ENCODE assay signal across 8 mouse cellular contexts in genomic region chr3:90231075-90231474, GRCm38 (mm10). TPM values are rescaled to one million over a fixed set of nuclear protein-coding genes. Genes with fewer than 3 reads are reported as not detected.
DNase-seq lines count a peak whose midpoint lies in the region; ATAC-seq and TF ChIP-seq lines count a peak whose summit lies in the region.

No protein-coding gene starts in this region.

- H3K9ac ChIP-seq in heart, embryonic 16.5 days (ENCODE audit: low read length): peak overlapping the region; percentile 85
- H3K9ac ChIP-seq in midbrain, embryonic 16.5 days (ENCODE audit: low read depth, low read length): peak overlapping the region; percentile 66; the same call in 1 of the 2 replicates

- no peak for TF ChIP-seq POLR2A in bone marrow macrophage, adult 2 months (IDR thresholded peaks at IDR 0.05; ENCODE audit: borderline replicate concordance, low read depth, low read length)

- H3K27me3 ChIP-seq in heart, embryonic 16.5 days (ENCODE audit: control insufficient read depth, insufficient read depth, low read length): no peaks in the 10 kb centered on the region
- H3K27me3 ChIP-seq in midbrain, embryonic 16.5 days (ENCODE audit: control insufficient read depth, insufficient read depth, low read depth, low read length): no peaks in the 10 kb centered on the region

- peaks cover 19% of the 10 kb centered on the region for H3K36me3 ChIP-seq in heart, embryonic 16.5 days (ENCODE audit: control insufficient read depth, insufficient read depth)
- peaks cover 6% of the 10 kb centered on the region for H3K36me3 ChIP-seq in midbrain, embryonic 16.5 days (ENCODE audit: control insufficient read depth, insufficient read depth, low read length)

- peak overlapping the region; percentile 89 for H3K27ac ChIP-seq in heart, embryonic 16.5 days (ENCODE audit: low read length)
- H3K27ac ChIP-seq in bone marrow macrophage, adult 2 months (ENCODE audit: insufficient read depth, low read depth, low read length): no peak overlapping the region
- H3K27ac ChIP-seq in midbrain, embryonic 16.5 days (ENCODE audit: low read length): peak overlapping the region; percentile 50

- no peak for DNase-seq in heart, adult 9 months (ENCODE audit: low spot score in 2 of 2)
- DNase-seq in layer of hippocampus, postnatal 14 days (ENCODE audit: low spot score in 2 of 2): no peak
- no peak for DNase-seq in urinary bladder, postnatal 10 days (ENCODE audit: low spot score)
- no peak for DNase-seq in adrenal gland, adult 18-20 months (ENCODE audit: low spot score in 2 of 2)

- no peak for TF ChIP-seq CTCF in bone marrow macrophage, adult 2 months (IDR thresholded peaks at IDR 0.05; ENCODE audit: low read depth, low read length)

- H3K4me1 ChIP-seq in heart, embryonic 16.5 days (ENCODE audit: control insufficient read depth, insufficient read depth, low read length): peaks cover 4% of the 10 kb centered on the region; the same call in 1 of the 2 replicates
- H3K4me1 ChIP-seq in bone marrow macrophage, adult 2 months (ENCODE audit: control insufficient read depth, insufficient read depth, low read length): peaks cover 2% of the 10 kb centered on the region; the same call in 1 of the 2 replicates
- H3K4me1 ChIP-seq in midbrain, embryonic 16.5 days (ENCODE audit: control insufficient read depth, insufficient read depth, low read length): peaks cover 6% of the 10 kb centered on the region

- H3K4me3 ChIP-seq in heart, embryonic 16.5 days (ENCODE audit: low read length): peak overlapping the region; percentile 70
- H3K4me3 ChIP-seq in bone marrow macrophage, adult 2 months (ENCODE audit: insufficient read depth, low read length): peak overlapping the region; percentile 95
- peak overlapping the region; percentile 56 for H3K4me3 ChIP-seq in midbrain, embryonic 16.5 days (ENCODE audit: low read depth, low read length)

- 9% methylated on average over 8 of the region's 8 CpGs for WGBS in heart, embryonic 16.5 days
- 16% methylated on average over 8 of the region's 8 CpGs for WGBS in midbrain, embryonic 16.5 days

- peak overlapping the region; percentile 81 for H3K4me2 ChIP-seq in heart, embryonic 16.5 days (ENCODE audit: low read depth, low read length)
- H3K4me2 ChIP-seq in midbrain, embryonic 16.5 days (ENCODE audit: low read length): peak overlapping the region; percentile 66

- no peaks in the 10 kb centered on the region for H3K9me3 ChIP-seq in heart, embryonic 16.5 days (replicated peaks; ENCODE audit: control insufficient read depth, low read length)
- H3K9me3 ChIP-seq in midbrain, embryonic 16.5 days (replicated peaks; ENCODE audit: control insufficient read depth, low read length, poor library complexity, severe bottlenecking): no peaks in the 10 kb centered on the region

- ATAC-seq in heart, embryonic 16.5 days (replicated peaks; ENCODE audit: extremely low read depth, insufficient read depth, low FRiP score): no peak
- ATAC-seq in inflammation-experienced regulatory T-cells, adult 6 months: peak; percentile 23
- ATAC-seq in midbrain, embryonic 16.5 days: no peak

RNA-seq across cellular contexts. Expression of gene Jtb, which starts 0.3 kb away (rescaled TPM):
- polyA plus RNA-seq in heart, embryonic 16.5 days (2015; fragmentation: Nextera tagmentation; extraction: Ambion mirVana): 84.2 and 89.6 TPM in 2 replicates
- polyA plus RNA-seq in bone marrow macrophage, adult 2 months (2012; ENCODE audit: insufficient read depth, insufficient read length, missing spikeins): 64.5 and 67.9 TPM in 2 replicates
- polyA plus RNA-seq in inflammation-experienced regulatory T-cells, adult 6 months (2017; shearing (Covaris generic)): 10 to 100 TPM; 61.4 to 73.4 (median 68.5) TPM
- polyA plus RNA-seq in midbrain, embryonic 16.5 days (2015; fragmentation: Nextera tagmentation; extraction: Ambion mirVana): 87.6 and 100 TPM in 2 replicates
- 10 to 100 TPM; 44.7 to 46.4 TPM for total RNA-seq in layer of hippocampus, postnatal 14 days (2021)
- total RNA-seq in adrenal gland, adult 18-20 months (2021): 10 to 100 TPM; 66.2 to 72.2 TPM

RNA-seq across cellular contexts. Expression of gene Creb3l4, which starts 12.2 kb away (rescaled TPM):
- 2.2 and 3.1 TPM in 2 replicates for polyA plus RNA-seq in heart, embryonic 16.5 days (2015; fragmentation: Nextera tagmentation; extraction: Ambion mirVana)
- polyA plus RNA-seq in bone marrow macrophage, adult 2 months (2012; ENCODE audit: insufficient read depth, insufficient read length, missing spikeins): 1.3 and 2.9 TPM in 2 replicates
- not detected for polyA plus RNA-seq in inflammation-experienced regulatory T-cells, adult 6 months (2017; shearing (Covaris generic))
- 1.1 and 2.2 TPM in 2 replicates for polyA plus RNA-seq in midbrain, embryonic 16.5 days (2015; fragmentation: Nextera tagmentation; extraction: Ambion mirVana)
- total RNA-seq in layer of hippocampus, postnatal 14 days (2021): not detected
- under 1 TPM; 0.36 to 0.38 TPM for total RNA-seq in adrenal gland, adult 18-20 months (2021)

RNA-seq across cellular contexts. Expression of gene Slc39a1, which starts 16.9 kb away (rescaled TPM):
- polyA plus RNA-seq in heart, embryonic 16.5 days (2015; fragmentation: Nextera tagmentation; extraction: Ambion mirVana): 61.5 and 86.3 TPM in 2 replicates
- 155 and 159 TPM in 2 replicates for polyA plus RNA-seq in bone marrow macrophage, adult 2 months (2012; ENCODE audit: insufficient read depth, insufficient read length, missing spikeins)
- 10 to 100 TPM; 35.0 to 72.7 (median 59.5) TPM for polyA plus RNA-seq in inflammation-experienced regulatory T-cells, adult 6 months (2017; shearing (Covaris generic))
- polyA plus RNA-seq in midbrain, embryonic 16.5 days (2015; fragmentation: Nextera tagmentation; extraction: Ambion mirVana): 43.0 and 46.8 TPM in 2 replicates
- 10 to 100 TPM; 48.8 to 53.3 TPM for total RNA-seq in layer of hippocampus, postnatal 14 days (2021)
- 100 to 1,000 TPM; 115 to 116 TPM for total RNA-seq in adrenal gland, adult 18-20 months (2021)

RNA-seq across cellular contexts. Expression of gene Rab13, which starts 17.6 kb away (rescaled TPM):
- polyA plus RNA-seq in heart, embryonic 16.5 days (2015; fragmentation: Nextera tagmentation; extraction: Ambion mirVana): 21.1 and 22.5 TPM in 2 replicates
- polyA plus RNA-seq in bone marrow macrophage, adult 2 months (2012; ENCODE audit: insufficient read depth, insufficient read length, missing spikeins): 19.0 and 23.2 TPM in 2 replicates
- under 1 TPM in 2 of 3 experiments, not detected in 1; 0.58 to 0.94 TPM for polyA plus RNA-seq in inflammation-experienced regulatory T-cells, adult 6 months (2017; shearing (Covaris generic))
- polyA plus RNA-seq in midbrain, embryonic 16.5 days (2015; fragmentation: Nextera tagmentation; extraction: Ambion mirVana): 19.6 and 22.4 TPM in 2 replicates
- 10 to 100 TPM in 1 of 2 experiments, 1 to 10 TPM in 1; 8.1 to 10.9 TPM for total RNA-seq in layer of hippocampus, postnatal 14 days (2021)
- 10 to 100 TPM; 21.1 to 30.8 TPM for total RNA-seq in adrenal gland, adult 18-20 months (2021)

RNA-seq across cellular contexts. Expression of gene Rps27, which starts 17.6 kb away (rescaled TPM):
- polyA plus RNA-seq in heart, embryonic 16.5 days (2015; fragmentation: Nextera tagmentation; extraction: Ambion mirVana): 468 and 790 TPM in 2 replicates
- 946 and 1,891 TPM in 2 replicates for polyA plus RNA-seq in bone marrow macrophage, adult 2 months (2012; ENCODE audit: insufficient read depth, insufficient read length, missing spikeins)
- polyA plus RNA-seq in inflammation-experienced regulatory T-cells, adult 6 months (2017; shearing (Covaris generic)): 1,000 to 10,000 TPM; 3,921 to 9,955 (median 8,802) TPM
- 691 and 714 TPM in 2 replicates for polyA plus RNA-seq in midbrain, embryonic 16.5 days (2015; fragmentation: Nextera tagmentation; extraction: Ambion mirVana)
- total RNA-seq in layer of hippocampus, postnatal 14 days (2021): 100 to 1,000 TPM; 697 to 821 TPM
- 1,000 to 10,000 TPM; 2,116 to 2,128 TPM for total RNA-seq in adrenal gland, adult 18-20 months (2021)
